Mouse (Mus musculus): ENCODE measurements around the gene Olfr187. TPM values are rescaled to one million over a fixed set of nuclear protein-coding genes. Genes with fewer than 3 reads are reported as not detected.

Olfr187 gene
- polyA plus RNA-seq, 1 experiment from 2014 or later: not detected

DNA sequence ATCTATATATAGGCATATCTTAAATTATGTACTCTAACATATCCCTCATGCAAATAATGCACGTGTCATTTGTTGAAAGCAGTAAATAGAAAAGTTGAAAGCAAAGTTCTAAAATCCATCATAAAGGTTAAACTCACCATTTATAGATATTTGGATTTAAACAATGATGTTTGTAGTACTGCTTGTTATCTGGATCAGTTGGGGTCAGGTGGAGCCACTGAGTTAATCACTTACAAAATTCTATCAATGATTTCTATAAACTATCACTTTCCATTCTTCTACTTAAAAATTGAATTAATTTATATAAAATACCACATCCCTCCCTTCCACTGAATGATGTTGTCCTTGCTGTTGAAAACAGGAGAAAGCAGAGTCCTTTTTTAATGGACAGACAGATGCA, 9.3 kb upstream of the Olfr187 start:
- no peak overlapping the region for H3K9ac ChIP-seq (ENCODE audit: low read length)
- TF ChIP-seq CTCF (IDR thresholded peaks at IDR 0.05; ENCODE audit: low read depth): no peak
- no peak for TF ChIP-seq EP300 (optimal IDR thresholded peaks at IDR 0.05)
- no peak overlapping the region for H3K4me2 ChIP-seq (replicated peaks; ENCODE audit: low read depth)
- H3K27ac ChIP-seq (replicated peaks): no peak overlapping the region
- no peaks in the 10 kb centered on the region for H3K36me3 ChIP-seq (ENCODE audit: control insufficient read depth, insufficient read depth, low read length)
- H3K4me1 ChIP-seq (replicated peaks; ENCODE audit: control insufficient read depth, insufficient read depth): no peaks in the 10 kb centered on the region
- WGBS: 69% methylated on average over 1 of the region's 1 CpGs
- DNase-seq (ENCODE audit: low spot score) (no peak), ATAC-seq (ENCODE audit: low FRiP score, low TSS enrichment) (no peak)
- H3K27me3 ChIP-seq (ENCODE audit: control insufficient read depth, insufficient read depth, low read length): no peaks in the 10 kb centered on the region
- H3K4me3 ChIP-seq (ENCODE audit: low read depth, low read length): no peak overlapping the region
- H3K9me3 ChIP-seq (ENCODE audit: control insufficient read depth, low read length): no peaks in the 10 kb centered on the region

GRCm38 (mm10) chr16:59047579-59047978, 8.0 kb upstream of the Olfr187 start:
- TF ChIP-seq EP300 (optimal IDR thresholded peaks at IDR 0.05): no peak
- no peak for TF ChIP-seq CTCF (IDR thresholded peaks at IDR 0.05; ENCODE audit: low read depth)
- no peaks in the 10 kb centered on the region for H3K27me3 ChIP-seq (ENCODE audit: control insufficient read depth, insufficient read depth, low read length)
- no peaks in the 10 kb centered on the region for H3K4me1 ChIP-seq (replicated peaks; ENCODE audit: control insufficient read depth, insufficient read depth)
- no peaks in the 10 kb centered on the region for H3K9me3 ChIP-seq (ENCODE audit: control insufficient read depth, low read length)
- no peak for ATAC-seq (ENCODE audit: low FRiP score, low TSS enrichment)
- 59% methylated on average over 4 of the region's 4 CpGs for WGBS
- no peak overlapping the region for H3K9ac ChIP-seq (ENCODE audit: low read length)
- no peak overlapping the region for H3K4me2 ChIP-seq (replicated peaks; ENCODE audit: low read depth)
- DNase-seq (ENCODE audit: low spot score): no peak
- no peaks in the 10 kb centered on the region for H3K36me3 ChIP-seq (ENCODE audit: control insufficient read depth, insufficient read depth, low read length)
- H3K27ac ChIP-seq (replicated peaks): no peak overlapping the region
- no peak overlapping the region for H3K4me3 ChIP-seq (ENCODE audit: low read depth, low read length)

GRCm38 (mm10) chr16:59045835-59046234, 6.3 kb upstream of the Olfr187 start:
- Histone ChIP-seq H3K4me1 (replicated peaks; ENCODE audit: control insufficient read depth, insufficient read depth) (no peaks in the 10 kb centered on the region), H3K9ac (ENCODE audit: low read length) (no peak overlapping the region), H3K27me3 (ENCODE audit: control insufficient read depth, insufficient read depth, low read length) (no peaks in the 10 kb centered on the region), H3K27ac (replicated peaks) (no peak overlapping the region), H3K4me2 (replicated peaks; ENCODE audit: low read depth) (no peak overlapping the region), H3K4me3 (ENCODE audit: low read depth, low read length) (no peak overlapping the region), H3K9me3 (ENCODE audit: control insufficient read depth, low read length) (no peaks in the 10 kb centered on the region), H3K36me3 (ENCODE audit: control insufficient read depth, insufficient read depth, low read length) (no peaks in the 10 kb centered on the region)
- 72% methylated on average over 3 of the region's 3 CpGs for WGBS
- DNase-seq (ENCODE audit: low spot score) (no peak), ATAC-seq (ENCODE audit: low FRiP score, low TSS enrichment) (no peak)
- no peak for TF ChIP-seq CTCF (IDR thresholded peaks at IDR 0.05; ENCODE audit: low read depth)
- TF ChIP-seq EP300 (optimal IDR thresholded peaks at IDR 0.05): no peak

DNA sequence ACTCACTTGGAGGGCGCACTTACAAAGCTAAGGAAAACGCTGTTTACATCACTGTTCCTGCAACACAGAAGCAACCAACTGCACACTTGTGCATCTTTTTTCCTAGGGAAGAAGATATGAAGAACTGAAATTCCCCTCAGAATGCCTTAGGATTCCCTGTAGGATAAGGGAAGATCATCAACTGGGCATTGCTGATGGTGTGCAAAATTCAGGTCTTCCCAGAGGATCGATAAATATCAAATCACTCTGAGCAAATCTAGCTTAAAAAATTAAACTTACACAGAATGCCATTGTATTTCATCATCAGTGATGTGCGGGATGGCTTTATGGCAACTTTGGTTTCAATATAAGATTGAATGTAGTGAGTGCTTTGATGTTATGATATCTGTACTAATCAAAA, 9.4 kb downstream of the Olfr187 start, which contains the start of gene Olfr186:
Gene Olfr186 (minus strand): TSS at position 101 of the 400 bp plus-strand sequence.
- Histone ChIP-seq H3K27me3 (ENCODE audit: control insufficient read depth, insufficient read depth, low read length) (no peaks in the 10 kb centered on the region), H3K9ac (ENCODE audit: low read length) (no peak within 1 kb of the TSS), H3K4me1 (replicated peaks; ENCODE audit: control insufficient read depth, insufficient read depth) (no peaks in the 10 kb centered on the region), H3K9me3 (ENCODE audit: control insufficient read depth, low read length) (no peaks in the 10 kb centered on the region), H3K4me2 (replicated peaks; ENCODE audit: low read depth) (no peak within 1 kb of the TSS), H3K4me3 (ENCODE audit: low read depth, low read length) (no peak within 1 kb of the TSS), H3K27ac (replicated peaks) (no peak within 1 kb of the TSS), H3K36me3 (ENCODE audit: control insufficient read depth, insufficient read depth, low read length) (no peaks in the 10 kb centered on the region)
- DNase-seq (ENCODE audit: low spot score): no peak
- no peak for ATAC-seq (ENCODE audit: low FRiP score, low TSS enrichment)
- TF ChIP-seq CTCF (IDR thresholded peaks at IDR 0.05; ENCODE audit: low read depth): no peak
- TF ChIP-seq EP300 (optimal IDR thresholded peaks at IDR 0.05): no peak
- 88% methylated on average over 4 of the region's 4 CpGs for WGBS

- no peak for TF ChIP-seq CTCF (IDR thresholded peaks at IDR 0.05; ENCODE audit: low read depth)
- no peak for TF ChIP-seq EP300 (optimal IDR thresholded peaks at IDR 0.05)
- no peaks in the 10 kb centered on the region for H3K27me3 ChIP-seq (ENCODE audit: control insufficient read depth, insufficient read depth, low read length)
- H3K27ac ChIP-seq (replicated peaks): no peak overlapping the region
- DNase-seq (ENCODE audit: low spot score) (no peak), ATAC-seq (ENCODE audit: low FRiP score, low TSS enrichment) (no peak)
- no peak overlapping the region for H3K4me2 ChIP-seq (replicated peaks; ENCODE audit: low read depth)
- H3K4me1 ChIP-seq (replicated peaks; ENCODE audit: control insufficient read depth, insufficient read depth): no peaks in the 10 kb centered on the region
- 56% methylated on average over 2 of the region's 2 CpGs for WGBS
- no peak overlapping the region for H3K9ac ChIP-seq (ENCODE audit: low read length)
- no peaks in the 10 kb centered on the region for H3K36me3 ChIP-seq (ENCODE audit: control insufficient read depth, insufficient read depth, low read length)
- H3K4me3 ChIP-seq (ENCODE audit: low read depth, low read length): no peak overlapping the region
- no peaks in the 10 kb centered on the region for H3K9me3 ChIP-seq (ENCODE audit: control insufficient read depth, low read length)
Measured at GRCm38 (mm10) chr16:59013357-59014018, 26.1 kb downstream of the Olfr187 start.

- no peak for ATAC-seq (ENCODE audit: low FRiP score, low TSS enrichment)
- H3K36me3 ChIP-seq (ENCODE audit: control insufficient read depth, insufficient read depth, low read length): no peaks in the 10 kb centered on the region
- no peak for DNase-seq (ENCODE audit: low spot score)
- H3K27me3 ChIP-seq (ENCODE audit: control insufficient read depth, insufficient read depth, low read length): no peaks in the 10 kb centered on the region
- no peak for TF ChIP-seq EP300 (optimal IDR thresholded peaks at IDR 0.05)
- no peak for TF ChIP-seq CTCF (IDR thresholded peaks at IDR 0.05; ENCODE audit: low read depth)
- no peak overlapping the region for H3K4me3 ChIP-seq (ENCODE audit: low read depth, low read length)
- H3K4me2 ChIP-seq (replicated peaks; ENCODE audit: low read depth): no peak overlapping the region
- no peak overlapping the region for H3K9ac ChIP-seq (ENCODE audit: low read length)
- no peaks in the 10 kb centered on the region for H3K4me1 ChIP-seq (replicated peaks; ENCODE audit: control insufficient read depth, insufficient read depth)
- no peaks in the 10 kb centered on the region for H3K9me3 ChIP-seq (ENCODE audit: control insufficient read depth, low read length)
- no peak overlapping the region for H3K27ac ChIP-seq (replicated peaks)
Measured at GRCm38 (mm10) chr16:59007146-59007545, 32.4 kb downstream of the Olfr187 start.

Data from stomach, postnatal 0 days (tissue).